Mouse (Mus musculus) gastrocnemius, postnatal 10 days (tissue): ENCODE measurements around the gene Pcbd1. TPM values are rescaled to one million over a fixed set of nuclear protein-coding genes. Genes with fewer than 3 reads are reported as not detected.

Source experiments
- DNase-seq: peaks from one replicate; pipeline ENCODE4 v3.0.0; 2021; ENCODE audit warnings: mixed read lengths
- long read RNA-seq, 2 experiments: library from polyadenylated mRNA; stranded (forward); transcript quantifications; one replicate each; pipeline ENCODE4 v2.0.0; 2021
- total RNA-seq, 2 experiments: library from RNA; stranded (reverse); gene quantifications; 2 replicates each; pipeline ENCODE4 v1.2.3; 2021

The Pcbd1 gene
- 1 to 10 TPM; 3.6 to 4.9 TPM for total RNA-seq
- long read RNA-seq, experiment 1, partial matches to known transcripts = 0 of 4 reads
- long read RNA-seq, experiment 1, other reads (novel, unspliced or antisense) = 0 of 4 reads
- long read RNA-seq, experiment 2, partial matches to known transcripts = 0 of 1 reads
- long read RNA-seq, experiment 2, other reads (novel, unspliced or antisense) = 0 of 1 reads

DNA sequence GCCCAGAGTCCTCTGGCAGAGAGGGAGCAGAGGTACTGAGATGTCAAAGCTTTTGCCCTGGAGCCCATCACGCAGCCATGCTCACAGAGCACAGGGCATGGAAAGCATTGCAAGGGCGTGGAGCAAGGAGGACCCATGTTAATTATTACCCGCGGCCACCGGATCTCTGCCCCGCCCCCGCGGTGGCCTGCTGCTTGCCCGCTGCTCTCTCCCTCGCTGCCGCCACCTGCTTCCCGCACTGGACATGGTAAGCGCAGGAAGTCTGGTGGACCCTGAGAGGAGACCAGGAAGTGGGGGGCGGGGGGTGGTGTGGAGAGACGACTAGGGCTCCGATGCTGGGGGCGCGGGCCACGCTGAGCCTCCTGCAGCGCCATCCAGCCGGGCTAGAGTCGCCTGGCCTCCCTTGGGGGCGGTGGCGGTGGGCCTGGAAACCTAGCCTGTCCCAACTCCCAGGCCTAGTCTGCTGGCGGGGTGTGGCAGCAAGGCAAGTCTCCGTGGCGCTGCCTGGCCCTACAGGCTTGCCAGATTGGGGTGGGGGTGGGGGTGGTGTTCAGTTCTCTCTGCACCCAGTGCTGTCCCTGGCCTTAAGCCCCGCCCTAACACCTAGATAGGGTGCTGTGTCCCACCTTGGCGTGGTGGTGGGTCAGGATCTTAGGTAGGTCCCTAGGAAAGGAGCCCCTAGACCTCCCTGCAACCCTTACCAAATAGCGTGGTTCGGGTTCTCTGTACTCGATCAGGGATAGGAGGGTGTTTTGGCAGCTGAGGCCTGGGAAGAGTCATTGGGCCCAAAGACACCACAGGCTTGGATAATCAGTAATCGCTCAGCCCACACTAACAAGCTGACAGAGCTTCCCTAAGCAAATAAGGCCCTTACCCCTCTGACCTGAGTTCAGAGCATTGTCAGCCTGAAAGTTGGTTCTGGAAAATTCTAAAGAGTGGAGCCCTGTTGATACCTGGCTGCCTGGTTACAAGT, at the start of gene Pcbd1:
Pcbd1 (plus strand) TSS at position 162 of the 973 bp plus-strand sequence.
- peak; percentile 38 for DNase-seq

- DNase-seq = no peak
Measured at GRCm38 (mm10) chr10:61039657-61040056, 49.5 kb upstream of the Pcbd1 start.

- no peak for DNase-seq
Measured at GRCm38 (mm10) chr10:61045081-61045480, 44.0 kb upstream of the Pcbd1 start.

DNA sequence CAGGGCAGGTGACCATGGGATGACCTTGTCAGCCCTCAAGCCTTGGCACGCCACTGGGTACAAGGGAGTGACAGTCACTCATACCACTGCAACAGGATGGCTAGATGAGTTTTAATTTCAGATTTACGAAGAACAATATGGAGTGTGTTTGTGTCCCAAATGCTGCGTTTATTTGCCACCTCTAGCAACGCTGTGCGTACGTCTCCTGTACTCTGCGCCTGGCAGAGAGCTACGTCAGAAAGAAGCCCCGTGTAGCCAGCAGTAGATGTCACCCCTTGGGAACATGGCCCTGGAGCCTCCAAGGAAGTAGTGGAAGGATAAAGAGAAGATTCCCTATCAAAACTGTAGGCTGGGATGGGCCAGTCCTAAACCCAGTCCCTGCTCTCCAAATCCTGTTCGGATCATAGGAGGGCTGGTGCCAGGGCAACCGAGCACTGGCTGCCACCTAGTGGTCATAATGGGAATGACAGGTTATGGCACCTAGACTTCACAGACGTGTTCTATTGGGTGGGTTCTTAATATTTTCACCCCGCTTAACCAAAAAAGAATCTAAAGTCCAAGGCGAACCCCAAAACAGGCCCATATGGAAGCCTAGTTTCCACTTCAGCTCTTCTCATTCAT, 37.0 kb upstream of the Pcbd1 start:
- peak; percentile 78 for DNase-seq

GRCm38 (mm10) chr10:61056661-61057060, 32.5 kb upstream of the Pcbd1 start:
- DNase-seq = no peak

DNA sequence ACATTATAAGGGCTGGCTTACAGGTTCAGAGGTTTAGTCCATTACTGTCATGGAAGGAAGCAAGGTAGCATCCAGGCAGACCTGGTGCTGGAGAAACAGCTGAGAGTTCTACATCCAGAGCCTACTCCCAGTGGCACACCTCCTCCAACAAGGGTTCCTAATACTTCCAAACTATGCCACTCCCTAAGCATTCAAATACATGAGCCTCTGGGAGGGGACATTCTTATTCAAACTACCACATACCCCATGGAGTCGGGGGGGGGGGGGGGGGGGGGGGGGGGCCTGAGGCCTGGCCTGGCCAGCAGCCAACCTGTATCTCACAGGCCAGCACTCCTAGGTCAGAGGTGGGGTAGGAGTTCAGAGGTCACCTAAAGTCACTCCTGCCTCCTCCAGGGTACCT, 30.0 kb upstream of the Pcbd1 start:
- no peak for DNase-seq

- DNase-seq = no peak
Measured at GRCm38 (mm10) chr10:61059543-61060110, 29.5 kb upstream of the Pcbd1 start.

DNA sequence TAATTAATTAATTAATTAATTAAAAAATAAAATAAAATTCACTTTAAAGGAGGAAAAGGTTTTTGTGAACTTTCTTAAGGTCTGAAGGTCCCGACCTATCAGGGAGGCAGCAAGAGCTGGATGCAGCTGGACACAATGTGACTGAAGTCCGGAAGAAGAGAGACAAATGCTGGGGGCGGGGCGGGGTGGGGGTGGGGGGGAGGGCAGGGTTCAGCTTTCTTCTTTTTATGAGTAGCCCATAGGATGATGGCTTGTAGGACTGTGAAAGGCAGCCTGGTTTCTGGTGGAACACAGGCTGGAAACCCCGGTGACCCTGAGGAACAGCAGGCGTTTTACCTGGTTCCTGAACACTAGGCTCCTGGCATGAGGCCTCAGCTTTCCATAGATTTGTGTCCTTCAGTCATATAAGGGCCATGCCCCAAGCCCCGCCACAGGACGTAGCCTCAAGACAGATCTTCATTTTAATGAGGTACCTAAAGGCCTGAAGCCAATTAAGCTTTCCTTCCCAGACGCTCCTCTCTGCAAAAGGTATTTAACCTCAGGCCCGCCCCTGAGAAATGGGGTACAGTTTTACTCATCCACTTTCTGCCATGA, 25.8 kb upstream of the Pcbd1 start:
- no peak for DNase-seq

GRCm38 (mm10) chr10:61064635-61065034, 24.5 kb upstream of the Pcbd1 start:
- DNase-seq = no peak

- DNase-seq = no peak
Measured at GRCm38 (mm10) chr10:61065287-61066005, 23.7 kb upstream of the Pcbd1 start.

- DNase-seq = peak; percentile 33
Measured at GRCm38 (mm10) chr10:61068436-61069192, 20.5 kb upstream of the Pcbd1 start.

DNA sequence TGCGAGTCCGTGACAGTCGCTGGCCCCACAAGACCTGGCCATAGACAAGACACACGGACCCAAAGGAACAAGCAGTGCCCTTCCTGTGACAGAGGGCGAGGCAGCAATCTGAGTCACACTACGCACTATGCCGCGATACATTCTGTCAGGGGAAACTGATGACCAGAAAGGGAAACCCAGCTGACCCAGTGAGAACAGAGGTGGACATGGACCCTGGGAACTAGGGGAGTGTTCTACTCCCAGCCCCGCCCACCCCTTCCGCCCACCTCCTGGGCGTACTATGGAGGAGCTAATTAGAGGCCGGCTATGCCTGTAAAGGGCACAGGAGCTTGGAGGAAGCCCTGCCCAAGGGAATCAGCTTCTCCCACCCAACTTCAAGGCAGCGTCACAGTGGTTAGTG, 19.9 kb upstream of the Pcbd1 start:
- no peak for DNase-seq

DNA sequence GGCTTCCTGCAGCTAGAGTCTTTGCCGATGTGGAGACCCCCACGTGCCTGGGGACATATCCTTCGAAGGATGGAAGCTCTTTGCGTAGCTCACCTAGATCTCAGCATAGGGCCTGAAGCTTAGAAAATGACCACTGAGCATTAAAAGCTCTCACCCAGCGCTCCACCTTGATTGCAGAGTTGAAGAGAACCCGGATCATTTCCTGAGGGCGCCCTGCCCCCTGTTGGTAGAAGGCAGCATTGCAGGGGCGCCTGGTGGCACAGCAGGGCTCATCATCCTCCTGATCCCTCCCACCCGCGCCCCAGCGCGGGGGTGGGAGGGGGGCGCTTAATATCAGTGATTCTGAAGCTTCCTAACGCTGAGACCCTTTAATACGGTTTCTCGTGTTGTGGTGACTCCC, 16.8 kb upstream of the Pcbd1 start:
- DNase-seq = peak; percentile 59

DNA sequence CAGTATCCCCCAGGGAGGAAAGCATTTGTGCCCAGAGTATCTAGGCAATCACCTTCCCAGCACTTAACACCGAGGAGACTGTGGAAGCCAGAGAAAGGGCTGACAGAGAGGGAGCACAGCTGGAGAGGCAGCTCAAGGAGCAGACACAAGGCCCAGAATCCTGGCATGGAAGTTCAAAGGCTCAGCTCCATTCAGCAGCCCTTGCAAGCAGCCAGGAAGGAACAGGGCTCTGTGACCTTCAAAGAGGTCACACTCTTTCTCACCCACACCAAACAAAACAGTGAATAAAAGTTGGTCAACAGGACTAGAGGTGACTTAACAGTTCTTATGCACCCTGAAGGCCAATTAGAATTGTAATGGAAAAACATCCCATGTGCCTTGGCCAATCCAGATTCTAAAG, 14.5 kb upstream of the Pcbd1 start:
- no peak for DNase-seq

DNA sequence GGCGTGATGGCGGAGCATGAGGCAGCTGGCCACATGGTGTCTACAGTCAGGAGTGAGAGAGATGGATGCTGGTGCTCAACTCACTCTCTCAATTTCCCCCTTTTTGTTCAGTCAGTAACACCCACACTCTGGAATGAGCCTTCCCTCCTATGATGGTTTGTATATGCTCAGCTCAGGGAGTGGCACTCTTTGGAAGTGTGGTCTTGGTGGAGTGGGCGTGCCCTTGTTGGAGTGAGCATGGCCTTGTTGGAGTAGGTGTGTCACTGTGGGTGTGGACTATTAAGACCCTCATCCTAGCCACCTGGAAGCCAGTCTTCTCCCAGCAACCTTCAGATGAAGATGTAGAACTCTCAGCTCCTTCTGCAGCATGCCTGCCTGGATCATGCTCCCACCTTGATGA, 13.5 kb upstream of the Pcbd1 start:
- no peak for DNase-seq

- no peak for DNase-seq
Measured at GRCm38 (mm10) chr10:61080227-61080930, 8.8 kb upstream of the Pcbd1 start.

DNA sequence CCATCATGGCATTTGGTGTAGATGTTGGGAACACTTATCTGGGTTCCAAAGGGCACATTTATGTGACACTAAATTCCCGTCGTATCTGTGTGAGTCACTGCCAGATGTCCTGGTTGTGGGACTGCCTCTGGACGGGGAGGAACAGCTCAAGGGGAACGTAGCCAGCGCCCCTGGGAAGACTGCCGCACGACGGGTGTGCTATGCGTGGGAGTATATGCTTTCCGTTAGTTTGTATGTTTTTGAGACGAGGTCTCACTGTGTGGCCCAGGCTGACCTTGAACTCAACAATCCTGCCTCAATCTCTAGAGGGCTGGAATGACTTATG, 8.2 kb upstream of the Pcbd1 start:
- no peak for DNase-seq

- DNase-seq = no peak
Measured at GRCm38 (mm10) chr10:61085364-61085763, 3.8 kb upstream of the Pcbd1 start.

DNA sequence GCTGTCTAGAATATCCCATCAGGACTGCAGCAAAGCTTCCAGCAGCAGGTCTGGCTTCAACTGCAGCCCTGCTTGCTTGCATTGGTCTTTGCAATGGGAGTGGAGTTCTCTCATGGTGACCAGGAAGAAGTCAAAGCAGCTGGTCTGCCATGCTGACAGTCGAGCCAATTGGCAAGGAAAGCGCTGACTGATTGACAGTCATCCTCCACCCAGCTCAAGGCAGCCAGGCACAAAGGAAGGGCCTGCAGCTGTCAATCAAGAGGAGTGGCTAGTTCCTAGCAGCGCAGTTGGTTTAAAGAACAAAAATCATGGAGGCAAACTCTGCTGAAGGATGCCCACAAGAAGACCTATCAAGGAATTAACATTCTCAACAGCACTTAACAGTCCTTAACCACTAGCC, 2.6 kb upstream of the Pcbd1 start:
- DNase-seq = peak; percentile 21

DNA sequence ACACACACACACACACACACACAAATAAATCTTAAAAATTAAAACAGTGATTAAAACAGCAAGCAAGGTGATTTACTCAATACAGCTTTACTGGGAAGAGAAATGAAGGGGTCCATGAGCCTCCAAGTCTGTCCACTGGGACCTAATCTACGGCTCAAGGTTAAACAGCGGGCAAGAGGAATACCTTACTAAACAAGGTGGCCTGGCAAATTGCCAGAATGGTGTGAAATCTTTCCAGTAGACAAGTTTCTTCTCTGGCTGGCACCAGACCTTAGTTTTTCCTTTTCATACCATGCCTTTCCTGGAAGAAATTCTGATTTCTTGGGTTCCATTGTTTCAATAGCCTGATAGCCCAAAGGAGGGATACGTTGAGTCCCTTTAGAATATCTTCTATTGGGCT, 663 bp upstream of the Pcbd1 start:
- DNase-seq = no peak
